Mouse (Mus musculus): ENCODE results near the gene Ppp3ca.

GRCm38 (mm10) chr3:136771700-136772099, 101.8 kb downstream of the Ppp3ca start:
- no peak for TF ChIP-seq EP300 (IDR thresholded peaks at IDR 0.05; ENCODE audit: low read depth)
- no peak for TF ChIP-seq CTCF (IDR thresholded peaks at IDR 0.05; ENCODE audit: low read depth)

All from liver, embryonic 14.5 days (tissue).